Mouse (Mus musculus) CH12.LX (cell line): ENCODE data around the gene Tmem178.

ENCODE experiments used
- CTCF ChIP-seq, 2 experiments: IDR thresholded peaks in 1 of 2; conservative IDR thresholded peaks in 1 of 2; 2 replicates each; pipeline ENCODE4 v1.5.1; 2011 to 2012; ENCODE audit warnings: low read depth in 2 of 2, low read length in 2 of 2, improper control_type of control experiment in 1 of 2, inconsistent platforms in 1 of 2, mild to moderate bottlenecking in 1 of 2, moderate library complexity in 1 of 2
- EP300 ChIP-seq: IDR thresholded peaks from 2 replicates; pipeline ENCODE4 v1.6.1; 2011; ENCODE audit warnings: low read length, improper control_type of control experiment
- POLR2A ChIP-seq: IDR thresholded peaks from 2 replicates; pipeline ENCODE4 v1.6.1; 2011; ENCODE audit warnings: low read depth, mild to moderate bottlenecking, improper control_type of control experiment, low read length

DNA sequence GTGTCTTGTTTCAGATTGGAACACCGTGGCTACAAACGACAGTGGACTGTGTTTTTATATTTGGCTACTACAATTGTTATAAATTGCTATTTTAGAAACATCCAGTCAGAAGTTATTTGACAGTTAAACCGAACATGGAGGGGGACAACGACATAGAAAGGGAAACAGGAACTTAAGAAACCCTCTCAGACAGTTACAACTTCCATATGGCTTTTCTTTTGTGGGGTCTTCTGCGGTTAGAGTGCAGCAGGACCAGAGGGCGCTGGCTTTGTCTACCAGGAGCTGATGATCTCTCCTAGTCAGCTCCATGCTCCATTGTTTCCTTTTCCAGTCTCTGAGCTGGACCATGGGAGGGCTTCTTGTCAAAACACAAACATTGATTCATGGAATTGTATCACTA is 42.5 kb upstream of the Tmem178 start:
- TF ChIP-seq CTCF (conservative IDR thresholded peaks at IDR 0.05 in 1 of 2, IDR thresholded peaks at IDR 0.05 in 1 of 2; ENCODE audit: low read depth in 2 of 2, low read length in 2 of 2) (no peak), EP300 (no peak), POLR2A (no peak)
